Mouse (Mus musculus) cortical plate, adult 2 months (tissue): Measurements from ENCODE around the gene Usp7.

Experiments
- CTCF ChIP-seq: fragments of 200-500 bp; IDR thresholded peaks from 2 replicates; pipeline ENCODE4 v1.5.1; 2011; ENCODE audit warnings: mild to moderate bottlenecking, control low read depth, low read length; ENCODE audit not compliant: insufficient read depth; ENCODE audit errors: extremely low read depth
- POLR2A ChIP-seq: fragments of 200-500 bp; IDR thresholded peaks from 2 replicates; pipeline ENCODE4 v1.6.1; 2011; ENCODE audit warnings: mild to moderate bottlenecking, low read length, control low read depth; ENCODE audit not compliant: insufficient read depth; ENCODE audit errors: extremely low read depth

GRCm38 (mm10) chr16:8794952-8795351 is 2.8 kb upstream of the Usp7 start:
- TF ChIP-seq POLR2A (no peak), CTCF (0 out of 2 replicates have a peak, but pooled peaks have one; percentile 23)
